In the genomic region with DNA sequence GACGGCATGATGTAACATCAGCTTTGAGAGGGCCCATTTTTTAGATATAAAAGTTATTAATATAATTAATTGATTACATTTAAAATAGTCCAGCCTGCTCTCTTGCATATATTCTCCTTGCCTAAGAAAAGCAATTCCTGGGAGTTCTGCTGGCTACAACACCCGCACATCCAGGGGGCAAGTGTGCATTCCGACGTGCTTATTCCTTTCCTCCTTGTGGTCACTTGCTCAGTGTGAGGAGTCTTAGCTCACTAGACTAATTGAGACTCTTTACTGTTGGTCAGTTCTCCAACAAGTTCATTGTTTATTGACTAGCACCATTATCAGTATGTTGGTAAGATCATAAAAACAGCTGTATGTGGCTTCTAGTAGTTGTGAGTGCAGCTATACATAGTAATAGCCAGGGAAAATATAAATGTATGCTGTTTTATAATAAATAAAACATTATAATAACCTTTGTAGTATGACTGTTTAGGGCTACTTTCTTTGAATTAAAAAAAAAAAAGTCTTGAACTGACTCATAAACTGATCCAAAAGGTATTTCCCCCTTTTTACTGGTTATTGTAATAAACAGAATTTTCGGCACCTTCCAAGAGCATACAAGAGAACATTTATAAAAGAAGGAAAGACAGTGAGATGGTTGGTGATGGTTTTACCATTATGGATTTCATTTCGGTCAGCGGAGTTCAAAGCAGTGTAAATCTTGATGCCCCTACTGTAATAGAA, we compare ENCODE assay signal across 22 mouse cellular contexts. TPM values are rescaled to one million over a fixed set of nuclear protein-coding genes. Genes with fewer than 3 reads are reported as not detected.
DNase-seq lines count a peak whose midpoint lies in the region; ATAC-seq and TF ChIP-seq lines count a peak whose summit lies in the region.
"Had no signal": no experiment of that assay in that cellular context is flagged by ENCODE, and none has a peak within 500 bp of the region (broad histone marks: within the 10 kb centered on the region; RNA-seq: fewer than 3 reads in every experiment).

No protein-coding gene starts in this region.

- POLR2A ChIA-PET in Patski (lab: Charles Lee), result no interaction called here

- H3K27me3 ChIP-seq in C2C12 (ENCODE audit: control insufficient read depth, insufficient read depth, insufficient read length), result no peaks in the 10 kb centered on the region
- no peaks in the 10 kb centered on the region for H3K27me3 ChIP-seq in Patski
- H3K27me3 ChIP-seq in hindbrain, embryonic 14.5 days (ENCODE audit: control insufficient read depth, insufficient read depth, low read length), result no peaks in the 10 kb centered on the region
- H3K27me3 ChIP-seq: heart, embryonic 13.5 days; hindbrain, embryonic 15.5 days had no signal

- H3K4me3 ChIP-seq in C2C12 (ENCODE audit: insufficient read depth, poor library complexity, severe bottlenecking), result no peak overlapping the region
- no peak overlapping the region for H3K4me3 ChIP-seq in hindbrain, embryonic 14.5 days (replicated peaks; ENCODE audit: low read length)
- H3K4me3 ChIP-seq: heart, adult 2 months; heart, embryonic 10.5 days; heart, embryonic 13.5 days; hindbrain, embryonic 15.5 days had no signal

- H3ac ChIP-seq in C2C12 (ENCODE audit: control insufficient read depth, insufficient read length, low read depth), result no peak overlapping the region

- H3K79me2 ChIP-seq in C2C12 (ENCODE audit: control insufficient read depth, insufficient read depth), result no peaks in the 10 kb centered on the region

- peak; percentile 88 for ATAC-seq in Patski
- ATAC-seq in hindbrain, embryonic 14.5 days (ENCODE audit: low FRiP score), result no peak
- ATAC-seq: forebrain, embryonic 14.5 days; forebrain, postnatal 0 days; intestine, postnatal 0 days had no signal

- TF ChIP-seq CTCF in C2C12 (IDR thresholded peaks at IDR 0.05; ENCODE audit: control insufficient read depth, insufficient read depth, insufficient read length) (no peak), Patski (IDR thresholded peaks at IDR 0.05) (peak; percentile 7)

- H3K27ac ChIP-seq in hindbrain, embryonic 14.5 days, result no peak overlapping the region

- no peak overlapping the region for H3K4me2 ChIP-seq in hindbrain, embryonic 14.5 days (replicated peaks)
- H3K4me2 ChIP-seq: heart, embryonic 13.5 days; hindbrain, embryonic 15.5 days had no signal

- CTCF ChIA-PET in Patski (lab: Charles Lee), result interaction anchor here (1.3 kb wide), 1 partner anchor 17 kb away, joined by 4 read pairs; no protein-coding TSS in a partner anchor

- H3K9me3 ChIP-seq in hindbrain, embryonic 14.5 days (ENCODE audit: control insufficient read depth, low read length), result no peaks in the 10 kb centered on the region
- H3K9me3 ChIP-seq: heart, embryonic 10.5 days; heart, embryonic 13.5 days; hindbrain, embryonic 15.5 days had no signal

- in situ Hi-C loops in Patski (cut with MboI; ENCODE audit: low pct_unique_long_range_greater_than_20kb), result no loop called here

- no peaks in the 10 kb centered on the region for H3K36me3 ChIP-seq in C2C12 (ENCODE audit: control insufficient read depth, insufficient read depth)
- H3K36me3 ChIP-seq in hindbrain, embryonic 14.5 days (replicated peaks; ENCODE audit: control insufficient read depth, insufficient read depth), result no peaks in the 10 kb centered on the region
- H3K36me3 ChIP-seq: heart, embryonic 10.5 days; heart, embryonic 13.5 days; hindbrain, embryonic 15.5 days had no signal

- DNase-seq in 3T3-L1 (ENCODE audit: low read depth, low spot score), result peak; percentile 46
- DNase-seq in Patski (ENCODE audit: low read depth, low spot score), result no peak
- DNase-seq in cerebellum, postnatal 4 days (ENCODE audit: low spot score in 2 of 2), result no peak
- DNase-seq in cerebellum, adult 11 months, result no peak
- no peak for DNase-seq in hindbrain, embryonic 14.5 days (ENCODE audit: low spot score)
- DNase-seq: adrenal gland, postnatal 10 days; adrenal gland, postnatal 36 days; cerebellum, adult 18-20 months; cerebellum, adult 9-10 months; cerebellum, postnatal 25 days; forebrain, postnatal 0 days; gastrocnemius, postnatal 36 days; heart, adult 2 months; heart, postnatal 14 days; heart, postnatal 4 days; kidney, adult 2 months had no signal

- H3K4me1 ChIP-seq in hindbrain, embryonic 14.5 days (replicated peaks; ENCODE audit: control insufficient read depth, insufficient read depth, low read length), result peaks cover 13% of the 10 kb centered on the region; the same call in 1 of the 2 replicates

- WGBS in hindbrain, embryonic 14.5 days, result 93% methylated on average over 7 of the region's 7 CpGs

- no peaks in the 10 kb centered on the region for H3K79me3 ChIP-seq in C2C12 (ENCODE audit: low read depth)

- no peak overlapping the region for H3K9ac ChIP-seq in hindbrain, embryonic 14.5 days
- H3K9ac ChIP-seq: forebrain, postnatal 0 days; heart, embryonic 13.5 days; hindbrain, embryonic 15.5 days had no signal

TF ChIP-seq in C2C12, 6 proteins besides CTCF, POLR2A, EP300 and RAD21:
- peak; percentile 33 for TF ChIP-seq MYOD1 (IDR thresholded peaks at IDR 0.05; ENCODE audit: control insufficient read depth, insufficient read length, low read depth)
- no peak for TF ChIP-seq CEBPB (IDR thresholded peaks at IDR 0.05; ENCODE audit: low read depth)
- no peak for TF ChIP-seq FOSL1 (IDR thresholded peaks at IDR 0.05; ENCODE audit: insufficient read depth, low read length, poor library complexity, severe bottlenecking)
- TF ChIP-seq MYOG (IDR thresholded peaks at IDR 0.05; ENCODE audit: control insufficient read depth, extremely low read depth, insufficient read length), result no peak
- TF ChIP-seq MAX (IDR thresholded peaks at IDR 0.05), result no peak
- no peak for TF ChIP-seq USF1 (IDR thresholded peaks at IDR 0.05; ENCODE audit: low read depth)

RNA-seq across cellular contexts. Expression of gene Rasgrp3, which starts 35.4 kb away (rescaled TPM):
- polyA plus RNA-seq in C2C12 (2012; fragmentation: generic; extraction: Trizol) (0.05 TPM), Patski (2021) (24.2 TPM)
- polyA plus RNA-seq in hindbrain, embryonic 14.5 days (2014; fragmentation: Nextera tagmentation; extraction: Ambion mirVana), result 7.2 and 8.6 TPM in 2 replicates
